ENCODE assay signal across 19 mouse cellular contexts in the genomic region with DNA sequence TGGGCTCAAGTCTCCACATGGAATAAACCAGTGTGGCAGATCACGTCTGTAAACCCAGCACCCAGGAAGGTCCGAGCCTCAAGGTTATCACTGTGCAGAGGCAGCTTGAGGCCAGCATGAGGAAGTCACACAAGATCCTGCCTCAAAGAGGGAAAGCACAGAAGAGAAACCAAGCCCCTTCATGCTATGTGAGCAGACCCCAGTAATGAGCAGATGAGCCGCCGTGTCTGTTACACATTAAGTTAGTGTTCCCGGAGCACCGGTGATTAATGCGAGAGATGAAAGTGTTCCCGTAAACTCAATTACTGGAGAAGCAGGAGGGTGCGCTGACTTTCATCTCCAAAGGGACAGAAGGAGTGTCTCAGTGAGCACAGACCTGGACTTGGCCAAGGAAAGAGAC. TPM values are rescaled to one million over a fixed set of nuclear protein-coding genes. Genes with fewer than 3 reads are reported as not detected.
"Had no signal": no experiment of that assay in that cellular context is flagged by ENCODE, and none has a peak within 500 bp of the region (broad histone marks: within the 10 kb centered on the region; RNA-seq: fewer than 3 reads in every experiment).

No protein-coding gene starts in this region.

RNA-seq across cellular contexts. Expression of a gene that starts 1.6 kb away (rescaled TPM):
- polyA plus RNA-seq: cerebellum, adult 2 months; cortical plate, adult 2 months; embryonic facial prominence, embryonic 10.5 days; embryonic facial prominence, embryonic 11.5 days; embryonic facial prominence, embryonic 12.5 days; embryonic facial prominence, embryonic 13.5 days; embryonic facial prominence, embryonic 14.5 days; embryonic facial prominence, embryonic 15.5 days; erythroblast, embryonic 14.5 days; forebrain, embryonic 10.5 days; forebrain, embryonic 12.5 days; forebrain, embryonic 13.5 days; forebrain, embryonic 14.5 days; forebrain, embryonic 15.5 days; forebrain, embryonic 16.5 days; forebrain, postnatal 0 days; frontal cortex, adult 2 months; gonadal fat pad, adult 2 months; heart, adult 2 months had no signal

RNA-seq across cellular contexts. Expression of a gene that starts 13.0 kb away (rescaled TPM):
- polyA plus RNA-seq: cerebellum, adult 2 months; cortical plate, adult 2 months; embryonic facial prominence, embryonic 10.5 days; embryonic facial prominence, embryonic 11.5 days; embryonic facial prominence, embryonic 12.5 days; embryonic facial prominence, embryonic 13.5 days; embryonic facial prominence, embryonic 14.5 days; embryonic facial prominence, embryonic 15.5 days; erythroblast, embryonic 14.5 days; forebrain, embryonic 10.5 days; forebrain, embryonic 12.5 days; forebrain, embryonic 13.5 days; forebrain, embryonic 14.5 days; forebrain, embryonic 15.5 days; forebrain, embryonic 16.5 days; forebrain, postnatal 0 days; frontal cortex, adult 2 months; heart, adult 2 months had no signal

RNA-seq across cellular contexts. Expression of a gene that starts 13.0 kb away (rescaled TPM):
- polyA plus RNA-seq: cerebellum, adult 2 months; cortical plate, adult 2 months; embryonic facial prominence, embryonic 10.5 days; embryonic facial prominence, embryonic 13.5 days; embryonic facial prominence, embryonic 14.5 days; embryonic facial prominence, embryonic 15.5 days; erythroblast, embryonic 14.5 days; forebrain, embryonic 10.5 days; forebrain, embryonic 12.5 days; forebrain, embryonic 13.5 days; forebrain, embryonic 14.5 days; forebrain, embryonic 15.5 days; forebrain, embryonic 16.5 days; forebrain, postnatal 0 days; frontal cortex, adult 2 months; heart, adult 2 months had no signal

RNA-seq across cellular contexts. Expression of a gene that starts 31.2 kb away (rescaled TPM):
- polyA plus RNA-seq: embryonic facial prominence, embryonic 10.5 days; erythroblast, embryonic 14.5 days; forebrain, embryonic 10.5 days; forebrain, embryonic 12.5 days; forebrain, embryonic 13.5 days; forebrain, embryonic 14.5 days; forebrain, embryonic 15.5 days; forebrain, embryonic 16.5 days; forebrain, postnatal 0 days had no signal

RNA-seq across cellular contexts. Expression of a gene that starts 56.0 kb away (rescaled TPM):
- polyA plus RNA-seq: cerebellum, adult 2 months; embryonic facial prominence, embryonic 10.5 days; embryonic facial prominence, embryonic 13.5 days; embryonic facial prominence, embryonic 14.5 days; erythroblast, embryonic 14.5 days; forebrain, embryonic 13.5 days; forebrain, embryonic 14.5 days; heart, adult 2 months had no signal
